Mouse (Mus musculus) neural tube, embryonic 12.5 days (tissue): Measurements from ENCODE around the gene Hamp2. TPM values are rescaled to one million over a fixed set of nuclear protein-coding genes. Genes with fewer than 3 reads are reported as not detected.
"Not testable (repeated sequence)": the region's sequence is repeated elsewhere in the genome, so short reads cannot be mapped to it uniquely, and the experiment has no call there.

Experiments used
- ATAC-seq: fragments of 200-750 bp; cut with Nextera tagmentation; 2 replicates; pipeline ENCODE4 v1.8.0; 2017; ENCODE audit warnings: low read depth, mild to moderate bottlenecking, moderate TSS enrichment, moderate library complexity; ENCODE audit not compliant: low FRiP score
- H3K27ac ChIP-seq: fragments of 300-500 bp; sonication (generic); 2 replicates; pipeline ENCODE4 v1.5.1; 2016
- H3K27me3 ChIP-seq: fragments of 300-500 bp; sonication (generic); replicated peaks from 2 replicates; pipeline ENCODE4 v1.6.1; 2016; ENCODE audit warnings: mild to moderate bottlenecking
- H3K36me3 ChIP-seq: fragments of 300-500 bp; sonication (generic); 2 replicates; pipeline ENCODE4 v1.6.1; 2016; ENCODE audit warnings: mild to moderate bottlenecking
- H3K4me1 ChIP-seq: fragments of 300-500 bp; sonication (generic); 2 replicates; pipeline ENCODE4 v1.6.1; 2016
- H3K4me2 ChIP-seq: fragments of 300-500 bp; sonication (generic); replicated peaks from 2 replicates; pipeline ENCODE4 v1.6.1; 2016; ENCODE audit warnings: mild to moderate bottlenecking
- H3K4me3 ChIP-seq: fragments of 300-500 bp; sonication (generic); 2 replicates; pipeline ENCODE4 v1.5.1; 2016
- H3K9ac ChIP-seq: fragments of 300-500 bp; sonication (generic); 2 replicates; pipeline ENCODE4 v1.6.1; 2016; ENCODE audit warnings: mild to moderate bottlenecking
- H3K9me3 ChIP-seq: fragments of 300-500 bp; sonication (generic); 2 replicates; pipeline ENCODE4 v1.6.1; 2016; ENCODE audit warnings: mild to moderate bottlenecking
- WGBS: fragments of 180-500 bp; shearing (Covaris S2); methylation state at CpG from one replicate; pipeline ENCODE4 v1.1.7; 2016; 5-methylcytosine and 5-hydroxymethylcytosine counted together
- polyA plus RNA-seq: library from polyadenylated mRNA; unstranded; fragments of >200 nt; fragmentation: Nextera tagmentation; extraction: Ambion mirVana; gene quantifications from 2 replicates; pipeline ENCODE4 v1.2.1, GENCODE M21; 2016

Hamp2 gene
- polyA plus RNA-seq, 1 experiment from 2014 or later = not detected

DNA sequence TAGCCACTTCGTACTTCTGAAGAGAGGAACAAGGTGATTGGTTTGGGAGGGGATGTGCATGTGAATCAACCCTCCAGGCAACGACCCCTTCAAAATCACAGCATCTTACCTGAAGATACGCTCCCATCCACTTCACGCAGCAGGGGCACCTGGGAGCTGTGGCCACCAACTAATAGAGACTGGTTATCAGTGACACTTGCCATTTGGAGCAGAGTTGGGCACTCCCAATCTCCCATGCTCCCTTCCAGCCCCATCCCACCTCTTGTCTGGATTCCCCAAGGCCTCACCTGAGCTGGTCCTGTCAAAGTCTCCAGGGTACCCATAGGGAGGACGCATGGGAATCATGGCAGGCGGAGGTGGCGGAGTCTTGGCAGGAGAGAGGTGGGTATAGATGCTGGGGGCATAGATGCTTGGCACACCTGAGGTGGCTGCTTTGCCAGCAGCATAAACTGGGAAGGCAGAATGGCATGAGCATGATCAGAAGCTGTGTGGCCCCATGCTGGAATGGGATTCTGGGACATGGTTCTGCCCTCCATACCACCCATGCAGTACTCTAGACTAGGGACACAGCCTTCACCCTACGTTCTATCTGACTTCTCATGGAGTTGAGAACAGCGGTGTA is 34.5 kb upstream of the Hamp2 start:
- no peak for ATAC-seq
- H3K9ac ChIP-seq = no peak overlapping the region
- WGBS = 96% methylated on average over 9 of the region's 9 CpGs
- H3K4me1 ChIP-seq = peaks cover 22% of the 10 kb centered on the region
- H3K4me3 ChIP-seq = no peak overlapping the region
- no peaks in the 10 kb centered on the region for H3K9me3 ChIP-seq
- H3K36me3 ChIP-seq = peaks cover 18% of the 10 kb centered on the region
- no peaks in the 10 kb centered on the region for H3K27me3 ChIP-seq
- no peak overlapping the region for H3K4me2 ChIP-seq
- H3K27ac ChIP-seq = no peak overlapping the region

DNA sequence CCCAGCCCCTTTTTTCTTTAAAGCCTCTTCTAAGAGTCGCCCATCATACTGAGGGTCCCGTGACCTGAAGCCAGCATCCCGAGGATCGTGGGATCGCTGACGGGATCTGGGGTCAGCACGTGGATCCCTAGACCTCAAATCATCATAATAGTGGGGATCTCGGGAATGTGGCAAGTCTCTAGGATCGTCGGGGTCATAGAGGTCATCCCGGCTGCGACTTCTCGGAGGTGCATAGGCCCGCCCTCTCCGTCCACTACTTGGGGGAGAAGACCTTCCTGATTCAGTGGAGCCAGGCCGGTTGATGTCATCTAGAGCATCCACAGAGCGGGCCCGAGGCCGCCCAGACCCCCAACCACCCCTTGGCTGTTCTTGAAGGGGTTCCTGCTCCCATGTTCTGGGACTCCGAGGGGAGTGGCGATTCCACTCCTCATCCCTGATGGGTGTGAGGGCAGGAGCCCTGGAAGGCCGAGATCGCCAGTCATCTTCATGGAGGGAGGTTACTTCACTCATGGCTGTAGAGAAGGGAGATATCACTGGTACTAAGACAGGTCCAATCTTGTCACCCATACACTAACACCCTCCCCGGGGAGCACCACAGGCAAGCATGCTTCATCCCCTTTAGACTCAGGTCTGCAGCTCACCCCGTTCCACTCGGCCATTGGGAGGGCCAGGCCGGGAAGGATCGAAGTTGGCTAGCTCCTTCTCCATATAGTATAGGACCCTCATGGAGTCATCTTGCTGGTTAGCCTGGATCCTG is 33.8 kb upstream of the Hamp2 start:
- no peak for ATAC-seq
- peak overlapping the region; percentile 98 for H3K9ac ChIP-seq
- peaks cover 22% of the 10 kb centered on the region for H3K4me1 ChIP-seq
- no peak overlapping the region for H3K27ac ChIP-seq
- H3K27me3 ChIP-seq = no peaks in the 10 kb centered on the region
- WGBS = 67% methylated on average over 28 of the region's 28 CpGs
- H3K4me3 ChIP-seq = peak overlapping the region; percentile 100
- peaks cover 25% of the 10 kb centered on the region for H3K36me3 ChIP-seq
- H3K4me2 ChIP-seq = peak overlapping the region; percentile 92
- H3K9me3 ChIP-seq = no peaks in the 10 kb centered on the region

DNA sequence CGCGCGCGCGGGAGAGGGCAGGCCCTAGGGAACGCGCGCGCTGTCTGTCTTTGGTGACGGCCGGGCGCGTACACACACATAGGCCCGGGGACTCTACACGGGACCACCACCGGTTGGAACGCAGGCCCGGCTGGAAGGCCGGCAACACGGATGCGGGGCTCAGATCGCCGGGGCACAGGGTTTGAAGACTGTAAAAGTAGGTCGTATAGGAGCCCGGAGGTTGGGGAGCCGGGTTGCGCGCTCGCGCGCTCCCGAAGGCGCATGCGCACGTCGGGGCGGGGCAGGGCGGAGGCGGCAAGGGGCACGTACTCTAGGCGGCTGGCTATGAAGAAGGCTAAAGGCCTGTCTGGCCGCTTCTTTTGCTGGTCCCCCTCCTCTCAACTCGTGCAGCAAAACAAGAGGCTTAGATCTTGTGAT is 32.9 kb upstream of the Hamp2 start:
- peaks cover 34% of the 10 kb centered on the region for H3K36me3 ChIP-seq
- H3K27me3 ChIP-seq = no peaks in the 10 kb centered on the region
- peak; percentile 42 for ATAC-seq
- H3K9ac ChIP-seq = peak overlapping the region; percentile 98
- H3K27ac ChIP-seq = peak overlapping the region; percentile 96
- peak overlapping the region; percentile 100 for H3K4me3 ChIP-seq
- H3K9me3 ChIP-seq = no peaks in the 10 kb centered on the region
- WGBS = under 1% methylated on average over 43 of the region's 43 CpGs
- H3K4me2 ChIP-seq = peak overlapping the region; percentile 92
- peaks cover 22% of the 10 kb centered on the region for H3K4me1 ChIP-seq

DNA sequence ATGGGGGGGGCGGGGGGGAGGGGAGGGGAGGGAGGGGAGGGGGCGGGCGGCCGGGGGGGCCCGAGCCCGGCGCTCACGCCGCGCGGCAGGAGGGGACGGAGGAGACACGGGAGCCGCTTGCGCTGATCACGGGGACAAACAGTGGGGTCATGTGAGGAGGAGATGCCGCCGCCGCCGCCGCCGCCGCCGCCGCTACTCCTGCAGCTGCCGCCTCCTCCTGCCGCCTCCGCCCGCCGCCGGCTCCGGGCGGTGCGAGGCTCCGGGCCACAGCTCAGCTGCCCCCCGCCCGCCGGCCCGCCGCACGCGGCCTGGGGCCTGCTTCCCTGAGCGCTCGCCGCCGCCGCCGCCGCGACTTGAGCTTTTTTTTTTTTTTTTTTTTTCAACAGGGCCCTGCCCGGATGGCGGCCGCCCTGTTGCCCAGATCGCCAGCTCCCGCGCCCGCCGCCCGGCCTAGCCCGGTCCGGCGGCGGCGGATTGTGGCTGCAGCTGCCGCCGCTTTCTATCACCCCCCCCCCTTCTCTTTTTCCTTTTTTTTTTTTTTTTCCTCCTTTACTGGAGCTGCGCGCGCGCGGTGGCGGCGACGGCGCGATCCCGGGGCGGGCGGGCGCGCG is 32.4 kb upstream of the Hamp2 start, which contains the start of gene Usf2:
Gene Usf2, minus strand, starts transcription at position 48 of the 611 bp plus-strand sequence.
- Histone ChIP-seq H3K27ac (peak within 1 kb of the TSS; percentile 96), H3K4me2 (peak within 1 kb of the TSS; percentile 92), H3K9ac (peak within 1 kb of the TSS; percentile 98), H3K4me1 (peaks cover 22% of the 10 kb centered on the region), H3K4me3 (peak within 1 kb of the TSS; percentile 100), H3K27me3 (no peaks in the 10 kb centered on the region), H3K36me3 (peaks cover 39% of the 10 kb centered on the region), H3K9me3 (no peaks in the 10 kb centered on the region)
- 2% methylated on average over 32 of the region's 82 CpGs for WGBS
- peak; percentile 48 for ATAC-seq

DNA sequence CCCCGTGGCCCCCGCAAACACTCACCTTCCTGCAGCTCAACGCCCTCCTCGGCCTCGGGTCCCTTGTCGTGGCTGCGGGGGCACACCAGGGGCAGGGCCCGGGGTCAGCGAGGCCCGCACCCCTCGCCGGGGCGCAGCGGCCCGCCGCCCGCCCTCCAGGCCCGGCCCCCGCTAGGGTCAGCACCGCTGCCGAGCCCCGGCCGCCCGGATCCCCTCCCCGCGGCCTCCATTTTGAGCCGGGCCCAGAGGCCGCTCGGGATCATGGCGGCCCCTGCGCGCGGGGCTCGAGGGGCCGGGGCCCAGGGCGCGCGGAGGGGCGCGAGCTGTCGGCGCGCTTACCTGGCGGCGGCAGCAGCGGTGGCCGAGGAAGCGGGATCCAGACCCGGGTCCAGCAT is 31.9 kb upstream of the Hamp2 start:
- peak overlapping the region; percentile 98 for H3K9ac ChIP-seq
- peak; percentile 57 for ATAC-seq
- peak overlapping the region; percentile 92 for H3K4me2 ChIP-seq
- H3K4me3 ChIP-seq = peak overlapping the region; percentile 100
- H3K36me3 ChIP-seq = peaks cover 43% of the 10 kb centered on the region
- no peaks in the 10 kb centered on the region for H3K9me3 ChIP-seq
- H3K27ac ChIP-seq = peak overlapping the region; percentile 96
- no peaks in the 10 kb centered on the region for H3K27me3 ChIP-seq
- under 1% methylated on average over 45 of the region's 49 CpGs for WGBS
- H3K4me1 ChIP-seq = peaks cover 22% of the 10 kb centered on the region

DNA sequence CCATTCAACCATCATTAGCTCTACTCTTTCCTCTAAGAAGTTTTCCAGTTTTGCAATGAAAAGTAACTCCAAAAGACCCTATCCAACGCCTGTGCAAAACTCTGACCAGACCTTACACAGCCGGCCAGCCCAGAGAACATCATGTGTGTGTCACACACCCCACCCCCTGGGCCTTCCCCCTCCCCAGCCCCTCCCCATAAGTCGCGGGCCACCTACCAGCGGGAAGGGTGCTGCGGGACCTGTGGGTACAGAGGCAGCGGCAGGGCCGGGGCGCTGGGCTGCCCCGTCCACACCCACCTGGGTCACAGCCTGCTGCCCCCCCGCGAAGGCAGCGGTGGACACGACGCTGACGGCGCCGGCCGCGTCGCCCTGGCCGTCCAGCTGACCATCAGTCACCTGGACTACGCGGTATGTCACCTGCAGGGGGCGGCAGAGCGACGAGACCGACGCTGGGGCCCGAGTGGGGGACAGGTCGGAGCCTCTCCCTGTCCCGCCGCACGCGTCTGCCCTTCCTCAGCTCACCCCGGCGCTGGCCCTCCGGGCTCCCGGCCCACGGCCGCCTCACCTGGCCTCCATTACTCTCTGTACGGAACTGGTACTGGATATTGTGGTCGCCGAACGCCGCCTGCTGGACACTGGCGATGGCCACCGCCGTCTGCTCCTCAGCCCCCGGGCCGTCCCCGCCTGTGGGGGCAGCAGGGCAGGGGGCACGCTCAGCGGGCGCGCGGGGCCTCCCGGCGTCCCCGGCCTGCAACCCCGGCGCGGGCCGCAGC is 31.3 kb upstream of the Hamp2 start:
- Histone ChIP-seq H3K27me3 (no peaks in the 10 kb centered on the region), H3K9ac (peak overlapping the region; percentile 98), H3K9me3 (no peaks in the 10 kb centered on the region), H3K36me3 (peaks cover 48% of the 10 kb centered on the region), H3K4me2 (peak overlapping the region; percentile 92), H3K27ac (peak overlapping the region; percentile 96), H3K4me1 (peaks cover 22% of the 10 kb centered on the region), H3K4me3 (peak overlapping the region; percentile 100)
- peak; percentile 69 for ATAC-seq
- WGBS = under 1% methylated on average over 64 of the region's 64 CpGs

DNA sequence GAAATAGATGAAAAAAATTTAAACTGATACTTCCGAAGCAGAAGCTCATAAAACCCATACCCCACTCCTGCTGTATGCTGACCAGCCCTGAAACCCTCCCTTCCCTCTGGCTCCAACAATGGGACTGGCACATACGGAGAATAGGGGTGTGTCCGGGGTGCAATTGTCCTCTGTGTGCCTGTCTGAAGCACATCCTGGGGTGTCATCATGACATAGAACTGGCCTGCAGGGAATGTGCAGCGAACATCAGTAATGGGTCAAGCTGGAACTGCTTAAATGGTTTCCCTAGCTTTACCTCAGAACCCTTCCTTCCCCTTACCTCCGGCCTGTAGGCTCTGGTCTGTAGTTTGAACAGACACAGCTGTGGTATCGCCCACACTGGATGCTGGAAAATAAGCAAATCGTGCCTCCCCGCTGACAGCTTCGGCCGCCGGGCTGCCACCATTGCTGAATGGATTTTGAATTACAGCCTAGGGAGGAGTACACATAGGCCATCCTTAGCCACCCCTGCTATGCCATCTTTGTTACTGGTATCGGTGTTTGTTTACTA is 30.6 kb upstream of the Hamp2 start:
- peaks cover 22% of the 10 kb centered on the region for H3K4me1 ChIP-seq
- H3K27me3 ChIP-seq = no peaks in the 10 kb centered on the region
- WGBS = 84% methylated on average over 12 of the region's 12 CpGs
- H3K4me3 ChIP-seq = peak overlapping the region; percentile 100
- no peak overlapping the region for H3K27ac ChIP-seq
- peaks cover 55% of the 10 kb centered on the region for H3K36me3 ChIP-seq
- H3K9ac ChIP-seq = peak overlapping the region; percentile 98; the same call in 1 of the 2 replicates
- H3K4me2 ChIP-seq = peak overlapping the region; percentile 92
- no peak for ATAC-seq
- no peaks in the 10 kb centered on the region for H3K9me3 ChIP-seq

DNA sequence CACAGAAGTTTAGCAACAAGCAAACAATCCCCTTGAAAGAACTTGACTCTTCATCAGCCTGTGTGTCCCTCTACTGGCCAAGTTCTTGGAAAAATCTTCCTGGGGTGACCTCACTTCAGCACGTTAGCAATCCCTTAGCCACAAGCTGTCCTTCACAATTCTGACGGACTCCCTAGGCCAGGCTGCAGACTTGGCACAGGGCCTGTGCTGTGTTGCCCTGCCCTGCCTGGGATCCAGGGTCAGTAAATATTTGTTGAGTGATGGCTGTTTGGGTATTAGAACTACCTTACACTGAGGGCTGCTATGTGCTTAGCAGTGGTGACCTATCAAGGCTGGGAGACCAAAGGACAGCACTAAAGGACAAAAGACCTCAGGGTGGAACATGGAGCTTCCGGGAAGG is 29.6 kb upstream of the Hamp2 start:
- no peak for ATAC-seq
- WGBS = 90% methylated on average over 3 of the region's 3 CpGs
- H3K36me3 ChIP-seq = peaks cover 65% of the 10 kb centered on the region

DNA sequence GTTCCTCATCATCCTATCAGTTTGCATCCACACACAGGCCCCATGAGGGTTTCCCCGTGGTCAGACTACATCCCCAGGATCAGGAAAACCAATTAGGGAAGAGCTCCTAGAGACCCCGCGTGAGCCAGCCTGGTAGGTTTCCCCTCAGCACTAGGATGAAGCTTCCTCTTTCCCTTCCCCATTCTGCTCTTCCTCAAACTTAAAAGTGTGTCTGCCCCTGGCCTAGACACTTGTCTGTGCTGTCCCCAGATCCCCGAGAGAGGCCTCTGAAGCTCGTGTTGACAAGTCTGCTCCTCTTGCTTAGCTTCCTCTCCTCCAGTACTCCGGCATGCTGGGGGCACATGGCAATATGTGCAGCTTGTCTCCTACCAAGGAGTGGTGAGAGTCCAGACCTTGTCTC is 29.0 kb upstream of the Hamp2 start:
- H3K4me3 ChIP-seq = no peak overlapping the region
- no peaks in the 10 kb centered on the region for H3K27me3 ChIP-seq
- peaks cover 64% of the 10 kb centered on the region for H3K36me3 ChIP-seq
- no peak overlapping the region for H3K27ac ChIP-seq
- ATAC-seq = no peak
- H3K4me1 ChIP-seq = peaks cover 20% of the 10 kb centered on the region
- no peak overlapping the region for H3K9ac ChIP-seq
- H3K4me2 ChIP-seq = no peak overlapping the region
- WGBS = 91% methylated on average over 6 of the region's 6 CpGs
- no peaks in the 10 kb centered on the region for H3K9me3 ChIP-seq

More for the DNA sequence above, 29.6 kb upstream of the Hamp2 start:
- Histone ChIP-seq H3K4me3 (no peak overlapping the region), H3K27ac (no peak overlapping the region), H3K4me1 (peaks cover 22% of the 10 kb centered on the region), H3K9me3 (no peaks in the 10 kb centered on the region), H3K27me3 (no peaks in the 10 kb centered on the region), H3K9ac (no peak overlapping the region), H3K4me2 (no peak overlapping the region)

DNA sequence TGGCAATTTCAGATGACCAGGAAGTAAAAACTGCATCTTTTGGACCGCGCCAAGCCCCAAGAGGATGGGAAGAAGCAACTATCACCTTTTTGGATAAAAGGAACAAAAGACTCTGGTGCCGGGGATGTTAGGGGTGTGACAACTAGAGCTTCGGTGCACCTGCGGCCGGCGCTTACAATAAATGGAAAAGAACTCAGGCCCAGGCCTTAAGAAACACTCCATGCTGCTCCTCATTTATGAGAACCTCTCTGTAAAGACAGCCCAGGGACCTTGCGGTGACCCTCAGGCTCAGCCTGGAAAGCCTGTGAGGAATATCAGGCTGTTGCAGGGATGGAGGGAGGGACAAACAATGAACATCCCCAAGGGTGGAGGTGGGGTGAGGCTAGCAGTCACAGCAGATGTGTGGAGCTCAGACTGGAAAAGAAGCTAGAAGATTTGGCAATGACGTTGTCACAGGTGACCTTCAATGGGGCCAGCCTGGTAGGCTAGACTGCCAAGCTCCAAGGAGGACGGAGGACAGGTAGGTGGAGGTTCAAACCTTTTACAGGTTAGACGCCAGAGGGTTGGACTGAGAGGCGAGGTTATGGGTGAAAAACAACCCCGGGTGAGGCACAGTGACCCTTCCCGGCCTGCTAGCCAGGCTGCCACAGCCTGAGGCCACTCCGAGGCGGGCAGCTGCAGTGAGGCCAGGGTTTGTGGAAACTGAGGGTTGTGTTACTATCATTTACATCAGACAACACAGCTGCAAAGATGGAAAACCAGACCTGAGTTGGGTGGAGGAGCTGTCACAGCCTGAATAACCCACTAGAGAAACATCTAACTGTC is 28.2 kb upstream of the Hamp2 start:
- Histone ChIP-seq H3K4me3 (no peak overlapping the region), H3K4me2 (no peak overlapping the region), H3K9me3 (no peaks in the 10 kb centered on the region), H3K36me3 (peaks cover 64% of the 10 kb centered on the region), H3K27ac (no peak overlapping the region), H3K4me1 (peaks cover 12% of the 10 kb centered on the region), H3K9ac (no peak overlapping the region), H3K27me3 (no peaks in the 10 kb centered on the region)
- ATAC-seq = no peak
- 94% methylated on average over 16 of the region's 16 CpGs for WGBS

DNA sequence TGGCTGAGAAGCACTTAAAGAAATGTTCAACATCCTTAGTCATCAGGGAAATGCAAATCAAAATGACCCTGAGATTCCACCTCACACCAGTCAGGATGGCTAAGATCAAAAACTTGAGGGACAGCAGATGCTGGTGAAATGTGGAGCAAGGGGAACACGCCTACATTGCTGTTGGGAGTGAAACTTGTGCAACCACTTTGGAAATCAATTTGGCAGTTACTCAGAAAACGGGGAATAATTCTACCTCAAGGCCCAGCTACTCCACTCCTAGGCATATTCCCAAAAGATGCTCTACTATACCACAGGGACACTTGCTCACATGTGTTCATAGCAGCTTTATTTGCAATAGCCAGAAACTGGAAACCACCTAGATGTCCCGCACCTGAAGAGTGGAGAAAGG is 25.4 kb upstream of the Hamp2 start:
- 94% methylated on average over 3 of the region's 3 CpGs for WGBS
- not testable (repeated sequence) for ATAC-seq, H3K4me2 ChIP-seq, H3K27ac ChIP-seq, H3K9ac ChIP-seq, H3K4me1 ChIP-seq, H3K4me3 ChIP-seq, H3K27me3 ChIP-seq, H3K9me3 ChIP-seq
- peaks cover 75% of the 10 kb centered on the region for H3K36me3 ChIP-seq
